Mouse (Mus musculus) adrenal gland, adult (tissue): ENCODE data around the gene Igflr1.

Experiments used
- DNase-seq, 2 experiments: peaks; one replicate each; pipeline ENCODE4 v3.0.0; 2022 to 2023; ENCODE audit warnings: low spot score in 1 of 2; ENCODE audit not compliant: inconsistent age in 2 of 2

Igflr1 gene

DNA sequence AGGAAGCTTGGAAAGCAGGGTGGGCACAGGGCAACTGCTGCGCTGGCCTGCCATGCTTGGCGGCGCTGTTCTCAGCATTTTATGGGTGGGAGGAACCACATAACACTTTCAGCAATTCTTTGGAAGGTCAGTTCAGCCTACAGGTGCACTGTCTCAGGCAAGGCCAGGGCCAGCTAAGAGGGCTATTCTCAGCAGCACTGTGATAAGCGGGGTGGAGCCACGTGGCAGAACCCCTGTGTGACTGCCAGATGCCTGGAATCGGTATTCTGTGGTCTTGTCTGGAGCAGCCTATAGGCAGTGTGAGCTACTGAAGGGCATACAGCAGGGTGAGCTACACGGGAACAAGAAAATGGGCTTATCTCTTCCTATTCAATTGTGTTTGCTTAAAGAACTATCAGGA, 44.8 kb downstream of the Igflr1 start:
- DNase-seq = no peak

DNA sequence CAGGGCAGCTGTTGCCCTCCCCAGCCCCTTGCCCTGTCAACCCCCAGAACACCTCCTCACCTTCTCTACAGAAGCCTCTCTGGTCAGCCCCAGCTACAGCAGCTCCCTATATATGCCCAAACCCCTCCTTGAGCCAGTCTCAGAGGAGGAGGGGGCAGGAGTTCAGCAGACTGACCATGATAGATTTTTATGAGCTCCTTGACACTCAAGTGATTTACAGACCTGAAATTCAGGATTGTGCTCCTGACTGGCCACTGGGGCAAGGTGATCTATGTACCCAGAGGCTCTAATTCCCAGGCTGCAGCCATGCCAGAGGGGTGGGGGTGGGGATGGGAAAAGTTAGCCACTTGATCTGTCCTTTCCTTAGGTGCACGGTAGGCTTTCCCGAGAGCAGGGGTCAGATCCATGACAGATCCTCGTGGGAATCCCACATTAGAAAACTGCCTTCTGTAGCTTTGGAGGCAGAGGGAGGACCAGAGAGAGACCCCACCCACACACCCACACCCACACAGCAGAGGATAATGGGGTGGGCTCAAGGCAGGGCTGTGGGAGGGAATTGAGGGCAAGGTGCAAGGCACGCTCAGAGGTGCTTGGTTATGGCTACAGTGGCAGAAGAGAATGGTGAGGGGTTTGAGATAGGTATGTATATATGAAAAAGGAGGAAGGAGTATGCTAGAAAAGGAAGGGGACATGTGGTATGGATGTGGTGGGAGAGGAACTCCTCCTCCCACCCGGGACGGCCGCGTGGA, 47.6 kb downstream of the Igflr1 start, which contains the start of gene Upk1a:
Gene Upk1a, minus strand, starts transcription at position 194 of the 749 bp plus-strand sequence.
- DNase-seq = no peak

DNA sequence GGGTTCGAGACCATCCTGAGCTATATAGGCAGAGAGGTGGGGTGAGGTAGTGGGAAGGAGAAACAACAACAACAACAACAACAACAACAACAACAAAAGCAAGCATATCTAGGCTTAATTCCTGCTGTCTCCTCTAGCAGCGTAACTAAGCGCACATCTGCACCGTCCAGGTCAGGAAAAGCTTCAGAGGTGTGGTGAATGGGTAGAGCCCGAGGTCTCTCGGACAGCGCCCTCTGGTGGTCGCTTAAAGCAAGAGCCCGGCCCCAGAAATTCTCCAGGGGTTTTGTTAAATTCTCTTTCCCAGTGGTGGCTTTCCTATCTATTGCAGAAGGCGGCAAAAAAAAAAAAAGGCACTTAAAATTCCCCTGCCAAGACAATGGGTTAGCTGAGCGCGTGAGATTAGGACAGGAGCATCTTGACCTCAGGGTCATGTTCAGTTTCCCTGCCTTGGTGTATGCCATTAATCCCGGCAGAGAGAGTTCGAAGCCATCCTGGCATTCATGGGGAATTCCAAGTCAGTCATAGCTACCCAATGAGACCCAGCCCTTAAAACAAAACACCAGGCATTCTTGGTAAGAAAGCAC, 48.4 kb downstream of the Igflr1 start:
- DNase-seq = peak; percentile 55 to 86

DNA sequence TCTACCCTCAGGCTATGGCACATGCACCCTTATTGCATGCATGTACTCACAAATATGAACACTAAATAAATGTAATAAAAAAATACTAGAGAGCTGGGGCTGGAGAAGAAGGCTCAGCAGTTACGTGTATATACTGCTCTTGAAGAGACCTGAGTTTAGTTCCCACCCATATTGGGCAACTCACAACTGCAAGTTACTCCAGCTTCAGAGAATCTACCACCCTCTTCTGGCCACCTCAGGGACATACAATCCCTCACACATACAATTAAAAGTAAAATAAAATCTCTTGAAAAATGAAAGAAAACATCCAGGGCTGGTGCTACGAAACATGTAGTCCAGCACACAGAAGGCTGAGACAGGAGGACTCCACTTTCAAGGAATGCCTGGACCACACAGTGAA, 49.2 kb downstream of the Igflr1 start:
- DNase-seq = no peak

DNA sequence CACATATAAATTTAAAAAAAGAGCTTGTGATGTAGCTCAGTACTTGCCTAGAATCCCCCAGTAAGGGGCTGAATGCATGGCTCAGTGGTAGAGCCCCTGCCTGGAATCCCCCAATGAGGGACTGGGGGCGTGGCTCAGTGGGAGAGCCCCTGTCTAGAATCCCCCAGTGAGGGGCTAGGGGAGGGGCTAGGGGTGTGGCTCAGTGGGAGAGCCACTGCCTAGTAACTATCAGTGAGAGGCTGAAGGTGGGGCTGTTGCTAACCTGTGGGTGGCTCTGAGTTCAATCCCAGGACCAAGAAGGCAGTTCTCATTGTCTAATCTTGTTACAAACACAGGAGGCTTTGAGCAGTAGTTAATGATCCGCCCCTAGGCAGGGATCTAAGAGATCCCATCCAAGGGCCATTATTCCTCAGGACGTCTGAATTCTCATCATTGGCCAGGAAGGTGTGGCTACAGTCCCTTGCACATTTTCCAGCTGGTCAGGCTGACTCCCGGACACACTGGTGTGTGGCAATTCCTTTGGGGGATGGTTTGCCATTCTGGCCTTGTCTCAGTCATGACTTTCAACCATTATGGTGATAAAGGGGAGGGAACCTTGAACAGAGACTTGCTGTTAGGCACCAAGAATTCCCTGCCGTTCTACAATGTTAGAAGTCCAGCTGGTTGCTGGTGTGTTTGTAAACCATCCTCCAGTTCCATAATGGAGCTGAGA, 50.0 kb downstream of the Igflr1 start:
- DNase-seq = peak in 1 of 2 experiments; percentile 83
